Mouse (Mus musculus) kidney, embryonic 16.5 days (tissue): ENCODE results near the gene Atp10a. TPM values are rescaled to one million over a fixed set of nuclear protein-coding genes. Genes with fewer than 3 reads are reported as not detected.

Experiments used
- ATAC-seq: fragments of 200-750 bp; cut with Nextera tagmentation; 2 replicates; pipeline ENCODE4 v1.8.0; 2017; ENCODE audit warnings: moderate TSS enrichment; ENCODE audit not compliant: low FRiP score, low TSS enrichment
- H3K27ac ChIP-seq: fragments of 300-500 bp; sonication (generic); 2 replicates; pipeline ENCODE4 v1.5.1; 2014; ENCODE audit warnings: low read length
- H3K27me3 ChIP-seq: fragments of 300-500 bp; sonication (generic); 2 replicates; pipeline ENCODE4 v1.6.1; 2014; ENCODE audit warnings: low read length, control low read depth, mixed read lengths; ENCODE audit not compliant: insufficient read depth
- H3K36me3 ChIP-seq: fragments of 300-500 bp; sonication (generic); 2 replicates; pipeline ENCODE4 v1.6.1; 2014; ENCODE audit warnings: low read length, control low read depth, mixed read lengths; ENCODE audit not compliant: insufficient read depth
- H3K4me1 ChIP-seq: fragments of 300-500 bp; sonication (generic); 2 replicates; pipeline ENCODE4 v1.6.1; 2014; ENCODE audit warnings: low read length, control low read depth, mixed read lengths; ENCODE audit not compliant: insufficient read depth
- H3K4me2 ChIP-seq: fragments of 300-500 bp; sonication (generic); replicated peaks from 2 replicates; pipeline ENCODE4 v1.6.1; 2014; ENCODE audit warnings: low read depth, low read length
- H3K4me3 ChIP-seq: fragments of 300-500 bp; sonication (generic); 2 replicates; pipeline ENCODE4 v1.5.1; 2014; ENCODE audit warnings: mild to moderate bottlenecking, low read length
- H3K9ac ChIP-seq: fragments of 300-500 bp; sonication (generic); replicated peaks from 2 replicates; pipeline ENCODE4 v1.6.1; 2014; ENCODE audit warnings: low read length
- H3K9me3 ChIP-seq: fragments of 300-500 bp; sonication (generic); 2 replicates; pipeline ENCODE4 v1.6.1; 2016; ENCODE audit warnings: low read length, control low read depth
- WGBS: fragments of 180-500 bp; shearing (Covaris S2); extraction: QIAGEN DNeasy Blood & Tissue Kit; methylation state at CpG from one replicate; pipeline ENCODE4 v1.1.7; 2014; 5-methylcytosine and 5-hydroxymethylcytosine counted together
- polyA plus RNA-seq: library from polyadenylated mRNA; unstranded; fragments of >200 nt; fragmentation: Nextera tagmentation; extraction: Ambion mirVana; gene quantifications from 2 replicates; pipeline ENCODE4 v1.2.1, GENCODE M21; 2015

Atp10a gene
- polyA plus RNA-seq, 1 experiment from 2014 or later, result 4.0 TPM

- Histone ChIP-seq H3K36me3 (no peaks in the 10 kb centered on the region), H3K9ac (no peak overlapping the region), H3K27me3 (no peaks in the 10 kb centered on the region), H3K27ac (no peak overlapping the region), H3K9me3 (no peaks in the 10 kb centered on the region), H3K4me1 (no peaks in the 10 kb centered on the region), H3K4me3 (no peak overlapping the region), H3K4me2 (no peak overlapping the region)
- no peak for ATAC-seq
- WGBS, result 84% methylated on average over 2 of the region's 2 CpGs
These were observed 112.3 kb downstream of the Atp10a start for GRCm38 (mm10) chr7:58768253-58768652.

- 70% methylated on average over 3 of the region's 3 CpGs for WGBS
- Histone ChIP-seq H3K27ac (no peak overlapping the region), H3K4me1 (no peaks in the 10 kb centered on the region), H3K4me2 (no peak overlapping the region), H3K9me3 (no peaks in the 10 kb centered on the region), H3K9ac (no peak overlapping the region), H3K4me3 (no peak overlapping the region), H3K27me3 (no peaks in the 10 kb centered on the region), H3K36me3 (no peaks in the 10 kb centered on the region)
- no peak for ATAC-seq
These were observed 114.3 kb downstream of the Atp10a start for GRCm38 (mm10) chr7:58770254-58770653.

- WGBS, result 86% methylated on average over 6 of the region's 6 CpGs
- Histone ChIP-seq H3K4me3 (no peak overlapping the region), H3K27ac (no peak overlapping the region), H3K4me2 (no peak overlapping the region), H3K4me1 (no peaks in the 10 kb centered on the region), H3K36me3 (no peaks in the 10 kb centered on the region), H3K27me3 (no peaks in the 10 kb centered on the region), H3K9ac (no peak overlapping the region), H3K9me3 (no peaks in the 10 kb centered on the region)
- no peak for ATAC-seq
These were observed 116.2 kb downstream of the Atp10a start for GRCm38 (mm10) chr7:58772048-58772690.

GRCm38 (mm10) chr7:58779146-58779545 lies 123.2 kb downstream of the Atp10a start:
- Histone ChIP-seq H3K4me1 (no peaks in the 10 kb centered on the region), H3K4me2 (no peak overlapping the region), H3K27ac (no peak overlapping the region), H3K4me3 (no peak overlapping the region), H3K36me3 (no peaks in the 10 kb centered on the region), H3K9me3 (no peaks in the 10 kb centered on the region), H3K9ac (no peak overlapping the region), H3K27me3 (no peaks in the 10 kb centered on the region)
- no peak for ATAC-seq

GRCm38 (mm10) chr7:58786986-58787385 lies 131.0 kb downstream of the Atp10a start:
- Histone ChIP-seq H3K4me3 (no peak overlapping the region), H3K9ac (no peak overlapping the region), H3K27ac (no peak overlapping the region), H3K27me3 (no peaks in the 10 kb centered on the region), H3K36me3 (no peaks in the 10 kb centered on the region; the same call in 1 of the 2 replicates), H3K9me3 (no peaks in the 10 kb centered on the region), H3K4me1 (peaks cover 4% of the 10 kb centered on the region; the same call in 1 of the 2 replicates), H3K4me2 (no peak overlapping the region)
- WGBS, result 93% methylated on average over 4 of the region's 4 CpGs
- ATAC-seq, result no peak

- Histone ChIP-seq H3K4me3 (no peak overlapping the region), H3K9me3 (no peaks in the 10 kb centered on the region), H3K4me2 (no peak overlapping the region), H3K36me3 (peaks cover 2% of the 10 kb centered on the region; the same call in 1 of the 2 replicates), H3K4me1 (peaks cover 4% of the 10 kb centered on the region; the same call in 1 of the 2 replicates), H3K27ac (no peak overlapping the region), H3K9ac (no peak overlapping the region), H3K27me3 (no peaks in the 10 kb centered on the region)
- 79% methylated on average over 2 of the region's 4 CpGs for WGBS
- no peak for ATAC-seq
These were observed 131.6 kb downstream of the Atp10a start for GRCm38 (mm10) chr7:58787585-58787984.

- H3K4me3 ChIP-seq, result no peak overlapping the region
- no peak overlapping the region for H3K9ac ChIP-seq
- no peaks in the 10 kb centered on the region for H3K9me3 ChIP-seq
- no peaks in the 10 kb centered on the region for H3K27me3 ChIP-seq
- H3K27ac ChIP-seq, result no peak overlapping the region
- WGBS, result 49% methylated on average over 7 of the region's 7 CpGs
- H3K36me3 ChIP-seq, result peaks cover 2% of the 10 kb centered on the region; the same call in 1 of the 2 replicates
- no peak overlapping the region; the same call in 1 of the 2 replicates for H3K4me2 ChIP-seq
- peaks cover 4% of the 10 kb centered on the region; the same call in 1 of the 2 replicates for H3K4me1 ChIP-seq
- peak; percentile 54 for ATAC-seq
These were observed 132.7 kb downstream of the Atp10a start for GRCm38 (mm10) chr7:58788424-58789261.

GRCm38 (mm10) chr7:58797281-58797680 lies 141.3 kb downstream of the Atp10a start:
- Histone ChIP-seq H3K4me2 (no peak overlapping the region), H3K27me3 (no peaks in the 10 kb centered on the region), H3K36me3 (no peaks in the 10 kb centered on the region), H3K4me3 (no peak overlapping the region), H3K9ac (no peak overlapping the region), H3K9me3 (no peaks in the 10 kb centered on the region), H3K27ac (no peak overlapping the region), H3K4me1 (no peaks in the 10 kb centered on the region)
- 90% methylated on average over 6 of the region's 6 CpGs for WGBS
- ATAC-seq, result no peak

GRCm38 (mm10) chr7:58800916-58801315 lies 144.9 kb downstream of the Atp10a start:
- WGBS, result 78% methylated on average over 7 of the region's 7 CpGs
- no peaks in the 10 kb centered on the region for H3K4me1 ChIP-seq
- ATAC-seq, result no peak
- H3K36me3 ChIP-seq, result no peaks in the 10 kb centered on the region
- no peaks in the 10 kb centered on the region for H3K9me3 ChIP-seq
- no peak overlapping the region for H3K27ac ChIP-seq
- H3K27me3 ChIP-seq, result no peaks in the 10 kb centered on the region
- H3K9ac ChIP-seq, result no peak overlapping the region
- H3K4me3 ChIP-seq, result no peak overlapping the region
- no peak overlapping the region for H3K4me2 ChIP-seq

GRCm38 (mm10) chr7:58801791-58802190 lies 145.8 kb downstream of the Atp10a start:
- H3K27me3 ChIP-seq, result no peaks in the 10 kb centered on the region
- H3K36me3 ChIP-seq, result 0 out of 2 replicates have a peak, but pooled peaks cover 2% of the 10 kb centered on the region
- no peak overlapping the region for H3K4me2 ChIP-seq
- no peaks in the 10 kb centered on the region for H3K4me1 ChIP-seq
- H3K27ac ChIP-seq, result no peak overlapping the region
- no peak overlapping the region for H3K4me3 ChIP-seq
- WGBS, result 59% methylated on average over 2 of the region's 2 CpGs
- H3K9me3 ChIP-seq, result no peaks in the 10 kb centered on the region
- H3K9ac ChIP-seq, result no peak overlapping the region
- peak; percentile 73 for ATAC-seq
